Mouse (Mus musculus): ENCODE measurements around the gene Man1b1.

Gene Man1b1

DNA sequence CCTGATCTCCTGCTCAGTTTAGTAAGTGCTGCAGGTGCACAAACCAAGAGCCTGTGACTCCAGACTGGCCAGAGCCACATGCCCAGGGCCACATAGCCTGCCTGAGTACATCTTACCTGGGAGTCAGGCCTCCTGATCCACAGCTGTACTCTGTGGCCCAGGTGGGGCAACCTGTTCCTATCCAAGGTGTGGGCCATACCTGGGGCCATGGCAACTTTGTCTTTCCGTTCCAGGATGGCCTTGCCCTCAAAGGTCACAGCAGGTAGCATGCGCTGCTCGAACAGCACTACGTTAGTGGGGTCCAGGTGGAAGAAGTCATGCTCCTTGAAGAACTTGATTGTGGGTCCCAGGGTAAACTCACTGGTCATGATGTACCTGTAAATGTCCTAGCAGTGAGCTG, 32.2 kb downstream of the Man1b1 start:
- no peak for DNase-seq (ENCODE audit: low spot score in 2 of 2)

DNA sequence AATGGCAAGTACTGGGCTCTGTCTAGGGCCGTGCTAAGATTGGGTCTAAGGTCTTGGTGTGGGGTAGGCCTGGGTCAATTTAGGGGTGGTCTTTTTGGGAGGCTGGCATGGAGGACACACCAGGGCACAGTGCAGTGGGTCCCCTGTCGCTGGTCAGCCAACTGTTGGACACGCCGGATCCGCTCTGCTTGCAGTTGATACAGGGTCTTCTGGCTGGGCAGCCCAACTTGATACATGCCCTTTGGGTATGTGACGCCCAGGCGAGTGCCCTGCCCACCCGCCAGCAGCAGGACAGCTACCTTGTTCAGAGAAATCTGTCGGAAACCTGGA, 32.6 kb downstream of the Man1b1 start:
- no peak for DNase-seq (ENCODE audit: low spot score in 2 of 2)

DNA sequence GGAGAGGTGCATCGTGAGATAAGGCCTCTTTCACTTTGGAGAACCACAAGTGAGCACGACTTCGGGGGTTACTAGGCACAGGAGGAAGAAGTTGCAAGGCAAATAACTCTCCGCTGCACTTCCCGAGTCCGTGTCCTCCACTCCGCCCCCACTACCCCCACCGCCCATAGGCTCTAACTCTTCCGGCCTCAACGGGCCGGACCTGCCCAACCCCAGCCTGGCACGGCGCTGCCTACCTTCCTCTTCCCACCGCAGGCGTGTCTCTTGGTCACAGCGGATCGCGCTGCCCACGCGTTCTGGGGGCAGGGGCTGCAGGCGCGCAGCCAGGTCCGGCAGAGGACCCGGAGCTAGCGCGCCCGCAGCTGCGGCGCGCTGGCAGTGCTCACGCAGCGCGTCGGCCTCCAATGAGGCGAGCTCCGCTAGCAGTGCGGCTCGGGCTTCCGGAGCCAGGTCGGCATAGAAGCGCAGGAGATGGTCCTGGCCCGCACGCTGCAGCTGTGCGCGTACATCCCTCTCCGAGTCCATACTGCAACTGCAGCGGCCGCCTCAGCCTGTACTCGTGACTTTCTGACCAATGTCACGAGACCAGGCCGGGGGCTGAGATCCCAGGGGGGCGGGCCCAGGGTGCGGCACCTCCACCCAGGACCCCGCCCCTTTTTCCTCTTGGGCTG, 33.1 kb downstream of the Man1b1 start, which contains the start of gene Uap1l1:
Uap1l1 (minus strand) TSS at position 592 of the 671 bp plus-strand sequence.
- DNase-seq (ENCODE audit: low spot score in 2 of 2), result peak; percentile 36 to 48

DNA sequence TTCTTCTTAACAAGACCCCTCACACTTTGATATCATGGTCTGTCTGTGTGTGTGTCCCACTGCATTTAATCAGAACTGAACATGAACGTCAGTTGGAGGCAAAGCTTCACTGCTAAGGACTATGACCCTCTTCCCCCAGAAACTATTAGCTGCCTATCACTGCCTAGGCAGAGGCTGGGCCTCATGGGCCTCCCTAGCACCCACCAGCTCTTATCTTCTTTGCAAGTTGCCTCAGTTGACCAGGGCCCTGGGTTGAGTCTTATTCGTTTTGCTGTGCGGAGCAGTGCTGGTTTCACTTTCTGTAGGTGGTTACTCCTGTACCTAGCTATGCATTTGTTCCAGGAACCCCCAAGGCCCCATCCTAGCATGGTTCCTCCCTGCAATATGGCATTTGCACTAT, 37.9 kb downstream of the Man1b1 start:
- no peak for DNase-seq (ENCODE audit: low spot score in 2 of 2)

DNA sequence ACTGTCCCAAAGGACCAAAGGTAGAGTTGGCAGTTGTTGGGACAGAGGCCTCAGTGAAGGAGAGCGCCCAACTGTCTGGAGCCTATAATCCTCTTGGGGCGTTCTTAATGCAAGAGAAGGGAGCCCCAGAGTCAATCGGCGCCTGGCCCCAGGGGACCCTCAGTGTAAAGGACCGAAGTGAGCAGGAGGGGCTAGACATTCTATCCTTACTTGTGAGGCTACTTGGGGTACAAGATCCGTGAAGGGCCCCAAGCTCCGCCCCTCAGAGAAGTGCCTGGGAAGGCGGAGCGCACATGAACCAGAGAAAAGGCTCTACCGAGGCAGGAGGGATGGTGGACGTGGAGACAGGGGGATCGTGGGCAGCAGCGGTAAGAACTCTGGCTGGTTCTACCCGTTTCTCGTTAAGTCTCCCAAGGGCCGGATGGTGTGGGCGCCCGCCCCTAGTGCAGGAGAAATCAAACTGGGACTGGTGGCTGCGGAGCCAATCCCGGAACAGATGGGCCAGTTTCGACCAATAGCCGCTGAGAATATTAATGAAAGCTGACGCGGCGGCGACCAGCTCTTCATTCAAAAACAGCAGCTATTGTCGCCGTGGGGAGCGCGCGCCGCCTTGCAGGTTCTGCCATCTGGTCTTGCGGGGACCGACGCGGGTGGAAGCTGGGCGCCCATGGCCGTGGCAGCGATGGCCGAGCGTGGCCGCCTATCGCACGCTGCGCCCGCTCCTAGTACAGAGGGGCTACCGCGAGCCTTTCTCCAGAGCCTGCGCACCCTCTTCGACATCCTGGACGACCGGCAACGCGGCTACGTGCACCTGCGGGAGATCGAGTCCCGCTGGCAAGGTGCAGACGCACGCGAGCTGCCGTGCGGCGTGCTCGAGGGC, 39.9 kb downstream of the Man1b1 start, which contains the start of gene Sapcd2:
Sapcd2 (plus strand) TSS at position 558 of the 880 bp plus-strand sequence.
- DNase-seq (ENCODE audit: low spot score in 2 of 2), result peak; percentile 85 to 92

DNA sequence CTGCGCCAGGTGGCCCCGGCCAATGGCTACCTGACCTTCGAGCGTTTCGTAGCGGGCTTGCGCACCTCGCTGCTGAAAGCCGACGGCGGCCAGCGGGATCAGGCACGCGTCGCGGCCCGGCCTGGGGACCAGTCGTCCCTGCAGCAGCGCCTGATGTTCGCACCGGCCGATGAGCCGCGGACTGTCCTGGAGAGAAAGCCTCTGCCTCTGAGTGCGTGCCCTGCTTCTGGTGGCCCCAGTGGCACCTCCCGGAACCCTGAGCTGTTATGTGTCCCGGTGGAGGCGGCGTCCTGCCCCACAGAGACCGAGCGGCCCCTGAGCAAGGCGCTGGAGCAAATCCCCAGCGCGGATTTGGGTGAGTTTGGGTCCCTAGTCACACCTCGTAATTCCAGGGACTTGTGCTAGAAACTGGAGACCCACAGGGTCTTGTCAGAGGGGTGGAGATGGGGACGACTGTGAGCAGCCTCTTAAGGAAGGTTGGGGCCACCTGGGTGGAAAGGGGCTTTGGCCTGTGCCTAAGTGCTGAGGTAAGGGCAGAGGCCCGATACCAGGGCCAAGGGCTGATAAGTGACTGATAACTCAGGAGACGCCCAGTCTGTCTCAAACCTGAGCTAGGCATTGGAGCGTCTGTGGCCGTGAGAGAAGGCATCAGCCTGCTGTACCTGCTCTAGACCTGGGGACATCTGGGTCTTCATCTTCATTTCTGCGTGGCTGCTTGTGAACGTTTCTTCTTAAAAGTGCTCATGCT, 40.7 kb downstream of the Man1b1 start:
- no peak for DNase-seq (ENCODE audit: low spot score in 2 of 2)

DNA sequence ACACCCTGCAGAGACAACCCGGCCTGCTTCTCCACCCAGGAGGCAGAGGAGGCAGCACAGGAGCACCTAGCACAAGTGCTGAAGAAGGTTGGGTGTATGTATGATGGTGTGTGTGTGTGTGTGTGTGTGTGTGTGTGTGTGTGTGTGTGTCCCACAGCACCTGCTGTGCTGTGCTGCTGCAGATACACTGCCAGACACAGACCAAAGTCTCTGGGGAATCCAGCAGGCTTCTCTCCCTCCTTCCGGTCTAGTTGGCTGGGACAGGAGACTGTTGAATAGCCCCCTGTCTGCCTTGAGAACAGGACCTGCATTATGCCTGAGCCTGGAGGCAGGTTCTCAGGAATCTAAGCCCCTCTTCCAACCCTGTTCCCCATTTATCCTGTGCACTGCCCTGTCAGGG, 41.3 kb downstream of the Man1b1 start:
- no peak for DNase-seq (ENCODE audit: low spot score in 2 of 2)

DNA sequence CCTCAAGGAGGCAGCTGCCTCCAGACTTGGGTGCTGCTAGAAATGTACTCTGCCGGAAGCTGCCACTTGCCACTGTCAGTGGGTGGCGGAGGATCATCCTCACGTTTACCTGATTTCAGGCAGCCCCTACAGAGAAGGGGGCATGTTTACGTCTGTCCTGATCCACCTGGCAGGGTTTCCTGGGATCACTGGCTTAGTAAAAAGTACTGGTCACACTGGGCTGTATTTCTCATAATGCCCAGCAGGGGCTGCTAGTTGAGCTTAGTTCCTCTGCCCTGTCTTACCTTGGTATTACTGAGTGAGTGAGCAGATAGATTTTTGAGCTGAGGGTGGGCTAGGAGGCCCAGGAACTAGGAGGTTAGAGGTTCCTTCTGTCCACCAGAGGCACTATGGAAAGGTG, 44.5 kb downstream of the Man1b1 start:
- no peak for DNase-seq (ENCODE audit: low spot score in 2 of 2)

DNA sequence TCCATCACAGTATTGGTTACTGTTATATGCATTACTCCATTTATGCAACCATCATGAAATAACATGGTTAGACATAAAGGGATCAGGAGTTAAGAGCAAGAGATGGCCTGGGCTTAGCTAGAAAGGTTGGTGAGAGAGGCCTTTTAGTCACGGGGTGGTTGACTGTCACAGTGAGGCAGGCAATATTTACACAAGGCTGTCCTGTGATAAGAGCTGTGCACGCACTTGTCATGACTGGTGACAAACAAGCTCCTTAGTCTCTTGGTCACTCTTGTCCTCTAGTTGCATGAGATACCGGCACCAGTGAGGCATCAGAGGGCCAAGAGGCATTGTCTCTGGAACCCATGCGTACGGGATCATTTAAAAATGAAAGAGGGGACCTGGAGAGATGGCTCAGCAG, 52.4 kb downstream of the Man1b1 start:
- DNase-seq (ENCODE audit: low spot score in 2 of 2), result no peak

DNA sequence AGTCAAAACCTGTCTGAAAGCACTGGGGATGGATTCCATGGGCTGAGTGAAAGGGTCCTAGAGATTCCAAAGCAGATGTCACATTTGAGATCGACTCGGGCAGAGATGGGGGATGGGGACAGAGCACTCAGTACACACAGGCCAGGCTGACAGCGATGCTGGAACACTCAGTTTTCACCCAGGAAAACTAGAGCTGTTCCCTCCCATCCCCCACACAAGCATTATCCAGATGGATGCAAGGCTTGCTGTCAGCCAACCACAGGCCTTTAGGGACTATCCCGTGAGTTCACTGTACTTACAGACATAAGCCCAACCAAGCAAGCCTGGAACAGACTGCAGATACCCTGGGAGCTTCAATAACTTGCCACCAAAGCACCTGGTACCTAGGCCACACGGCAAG, 59.1 kb downstream of the Man1b1 start:
- no peak for DNase-seq (ENCODE audit: low spot score in 2 of 2)

DNA sequence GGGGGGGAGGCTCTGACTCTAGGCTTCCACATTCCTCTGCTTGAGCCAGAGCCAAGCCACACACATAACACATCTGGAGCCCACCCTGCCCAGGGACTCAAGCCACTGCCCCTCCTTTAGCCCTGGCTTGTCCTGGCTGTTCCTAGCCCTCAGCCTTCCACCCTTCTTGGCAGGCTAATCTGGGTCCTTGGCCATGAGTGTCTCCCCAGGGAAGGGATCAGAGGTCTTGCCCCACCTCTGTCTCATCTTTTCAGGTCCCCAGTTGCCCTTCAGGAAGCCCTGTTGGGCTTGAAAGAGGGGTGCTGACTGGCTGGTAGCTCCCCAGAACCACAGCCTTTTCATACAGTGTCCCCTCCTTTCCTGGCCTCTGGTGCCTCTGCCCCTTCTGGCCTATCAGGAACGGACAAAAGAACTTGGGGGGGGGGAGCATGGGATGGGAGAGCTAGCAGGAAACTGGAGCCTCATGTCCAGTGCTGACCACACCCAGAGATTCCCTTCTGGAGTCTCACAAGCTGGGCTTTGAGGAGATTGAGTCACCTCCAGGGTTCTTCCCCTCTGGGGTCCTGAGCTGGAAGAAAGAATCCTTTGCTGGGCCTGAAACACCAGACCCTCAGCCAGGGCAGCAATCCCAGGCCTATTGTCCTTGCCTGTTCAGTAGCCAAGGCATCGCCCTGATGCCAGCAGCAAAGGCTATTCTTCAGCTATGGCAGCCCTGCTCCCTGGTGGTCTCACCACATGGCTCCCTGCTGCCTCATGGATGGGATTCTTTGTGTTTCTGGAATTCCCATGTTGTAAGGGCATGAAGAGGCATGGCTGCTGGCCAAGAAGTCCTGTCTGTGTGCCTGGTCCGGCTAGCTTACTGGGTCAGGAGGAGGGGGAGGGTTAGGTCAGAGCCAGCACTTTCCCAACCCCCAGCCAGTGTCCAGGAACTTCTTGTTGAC, 62.4 kb downstream of the Man1b1 start:
- no peak for DNase-seq (ENCODE audit: low spot score in 2 of 2)

DNA sequence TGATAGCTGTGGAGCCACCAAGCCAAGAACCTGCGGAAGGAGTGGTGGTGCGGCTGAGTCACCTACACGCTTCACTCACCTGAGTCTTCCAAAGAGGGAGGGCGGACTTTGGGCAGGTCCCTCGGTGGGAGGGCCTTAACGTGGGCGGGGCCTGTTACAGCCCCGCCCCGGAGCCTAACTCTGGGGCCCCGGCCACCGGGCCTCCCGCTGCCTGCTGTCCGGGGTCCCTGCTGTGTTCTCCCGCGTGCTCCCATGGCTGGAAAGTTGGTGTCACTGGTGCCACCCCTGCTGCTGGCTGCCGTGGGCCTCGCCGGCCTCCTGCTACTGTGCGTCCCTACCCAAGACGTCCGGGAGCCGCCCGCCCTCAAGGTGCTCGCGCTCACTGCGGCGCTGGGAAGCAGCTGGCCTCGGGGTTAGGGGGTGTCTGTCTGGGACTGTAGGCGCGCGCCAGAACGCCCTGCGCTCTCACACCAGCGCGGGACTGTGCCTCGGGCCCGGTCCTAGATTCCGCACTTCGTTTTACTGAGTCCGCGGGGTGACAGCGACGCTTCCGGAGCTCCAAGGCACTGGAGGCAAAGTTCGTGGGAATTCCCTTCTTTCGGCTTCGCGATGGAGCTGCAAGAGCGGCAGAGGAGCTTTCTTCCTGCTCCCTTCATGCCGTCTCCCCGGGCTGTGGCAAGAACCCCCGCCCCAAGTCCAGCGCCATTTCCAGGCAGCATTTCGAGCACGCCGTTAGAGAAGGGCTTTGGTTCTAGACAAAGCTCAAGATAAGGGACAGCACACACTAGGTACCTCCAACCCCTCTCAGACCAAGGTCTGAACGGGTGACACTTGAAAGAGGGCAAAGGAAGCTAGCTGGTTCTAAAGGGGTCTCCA, 63.8 kb downstream of the Man1b1 start, which contains the start of gene Entpd2:
Entpd2 (plus strand) TSS at position 154 of the 876 bp plus-strand sequence.
- DNase-seq (ENCODE audit: low spot score in 2 of 2), result no peak

DNA sequence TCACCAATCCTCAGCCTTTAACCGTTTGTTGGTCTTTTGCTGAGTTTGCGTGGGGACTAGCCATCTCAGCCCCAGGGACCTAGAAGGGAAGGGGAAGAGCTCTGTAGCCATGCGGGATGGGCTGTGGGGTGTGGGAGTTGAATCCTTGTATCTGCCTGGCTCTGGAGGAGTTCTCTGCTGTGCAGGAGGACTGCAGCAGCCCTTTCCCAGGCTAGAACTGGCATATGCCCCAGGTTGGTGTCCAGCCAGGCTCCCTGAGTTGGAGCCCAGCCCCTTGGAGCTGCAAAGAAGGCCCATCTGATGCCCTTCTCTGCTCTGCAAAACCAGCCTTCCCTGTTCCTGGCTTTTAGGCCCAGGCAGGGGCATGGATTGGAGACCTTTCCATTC, 64.5 kb downstream of the Man1b1 start:
- DNase-seq (ENCODE audit: low spot score in 2 of 2), result no peak

DNA sequence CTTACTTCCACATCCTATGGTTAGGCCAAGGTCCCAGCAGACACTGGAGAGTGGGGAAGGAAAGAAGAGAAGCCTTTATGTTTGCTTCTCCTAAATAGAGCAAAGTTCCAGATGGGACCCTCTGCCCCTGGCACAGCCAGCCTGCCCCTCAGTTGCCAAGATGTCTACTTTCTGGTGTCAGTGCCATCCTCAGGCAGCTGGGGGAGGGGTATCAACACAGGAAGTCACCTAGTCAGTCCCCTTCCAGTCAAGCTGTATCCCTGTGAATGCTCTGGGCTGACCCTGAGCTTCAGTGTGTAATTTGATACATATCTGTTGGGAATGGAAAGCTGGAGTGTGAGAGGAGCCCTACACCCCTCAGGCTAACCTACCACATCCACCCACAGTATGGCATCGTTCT, 64.9 kb downstream of the Man1b1 start:
- no peak for DNase-seq (ENCODE audit: low spot score in 2 of 2)

DNA sequence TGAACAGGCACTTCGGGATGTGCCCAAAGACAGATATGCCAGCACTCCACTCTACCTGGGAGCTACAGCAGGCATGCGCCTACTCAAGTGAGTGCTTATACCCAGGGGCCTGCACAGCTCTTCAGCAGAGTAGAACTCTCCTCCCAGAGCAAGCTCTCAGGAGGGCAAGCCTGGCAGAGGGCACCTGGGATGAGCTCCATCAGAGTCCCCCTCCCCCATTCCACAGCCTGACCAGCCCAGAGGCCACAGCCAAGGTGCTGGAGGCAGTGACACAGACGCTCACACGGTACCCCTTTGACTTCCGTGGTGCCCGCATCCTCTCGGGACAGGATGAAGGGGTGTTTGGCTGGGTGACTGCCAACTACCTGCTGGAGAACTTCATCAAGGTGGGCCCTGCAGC, 65.9 kb downstream of the Man1b1 start:
- DNase-seq (ENCODE audit: low spot score in 2 of 2), result no peak

DNA sequence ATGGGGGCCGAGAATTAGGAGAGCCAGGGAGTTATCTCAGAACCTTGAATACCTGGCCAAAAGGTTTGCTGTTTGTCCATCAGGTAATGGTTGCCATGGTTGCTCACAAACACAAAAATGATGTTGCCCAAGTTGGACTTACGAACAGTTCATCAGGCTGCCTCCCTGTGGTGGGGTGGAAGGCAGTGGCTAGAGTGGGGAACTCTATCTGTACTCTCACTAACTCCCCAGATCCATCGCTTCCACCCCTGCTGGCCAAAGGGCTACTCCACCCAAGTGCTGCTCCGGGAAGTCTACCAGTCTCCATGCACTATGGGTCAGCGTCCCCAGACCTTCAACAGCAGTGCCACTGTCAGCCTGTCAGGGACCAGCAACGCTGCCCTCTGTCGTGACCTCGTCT, 66.9 kb downstream of the Man1b1 start, which contains the start of gene Npdc1:
Npdc1 (plus strand) TSS at position 301 of the 400 bp plus-strand sequence.
- no peak for DNase-seq (ENCODE audit: low spot score in 2 of 2)

DNA sequence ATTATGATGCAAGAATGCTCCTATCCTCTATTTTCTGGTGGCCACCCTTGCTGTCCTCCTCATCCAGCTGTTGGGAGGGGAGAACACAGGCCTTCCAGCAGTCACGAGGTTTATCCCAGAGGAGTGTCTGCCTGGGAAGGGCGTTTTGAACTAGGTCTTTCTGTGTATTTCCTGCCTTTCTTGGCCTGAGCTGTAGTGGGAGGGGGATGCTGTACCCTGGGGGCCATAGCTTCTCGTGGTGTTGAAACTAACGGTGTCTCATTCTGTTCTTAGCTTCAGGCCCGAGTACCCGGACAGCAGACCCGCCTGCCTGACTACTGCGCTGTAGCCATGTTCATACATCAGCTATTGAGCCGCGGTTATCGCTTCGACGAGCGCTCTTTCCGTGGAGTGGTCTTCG, 68.2 kb downstream of the Man1b1 start:
- no peak for DNase-seq (ENCODE audit: low spot score in 2 of 2)

DNA sequence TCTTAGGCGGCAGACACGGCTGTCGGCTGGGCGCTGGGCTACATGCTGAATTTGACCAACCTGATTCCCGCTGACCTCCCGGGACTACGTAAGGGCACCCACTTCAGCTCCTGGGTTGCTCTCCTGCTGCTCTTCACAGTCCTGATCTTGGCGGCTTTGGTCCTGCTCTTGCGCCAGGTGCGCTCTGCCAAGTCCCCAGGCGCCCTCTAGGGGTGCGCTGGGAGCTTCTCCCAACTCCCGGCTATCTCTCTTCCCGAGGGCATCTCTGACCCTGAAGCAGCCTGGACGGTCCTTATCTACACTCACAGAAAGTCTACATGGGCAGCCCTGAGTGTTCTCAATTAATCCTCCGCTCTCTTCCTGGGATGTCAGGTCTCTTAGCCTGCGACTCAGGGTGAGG, 68.6 kb downstream of the Man1b1 start:
- DNase-seq (ENCODE audit: low spot score in 2 of 2), result peak in 1 of 2 experiments; percentile 39

Measured in right cerebral cortex, postnatal 36 days (tissue).